Mouse (Mus musculus): ENCODE measurements at regions not wholly inside any gene's neighbourhood (a gene's known extent, or its start where the extent isn't known, plus 50 kb on each side); places are given as distances from the start of the nearest gene placed in this dataset.

- no peak for ATAC-seq
- Histone ChIP-seq H3K4me2 (ENCODE audit: low read depth, low read length) (no peak overlapping the region), H3K27me3 (replicated peaks; ENCODE audit: control insufficient read depth, insufficient read depth, low read length) (no peaks in the 10 kb centered on the region), H3K4me1 (ENCODE audit: control insufficient read depth, insufficient read depth, low read length) (no peaks in the 10 kb centered on the region), H3K9me3 (ENCODE audit: control insufficient read depth, low read length) (no peaks in the 10 kb centered on the region), H3K9ac (ENCODE audit: low read depth, low read length) (no peak overlapping the region), H3K36me3 (ENCODE audit: control insufficient read depth, insufficient read depth, low read length) (no peaks in the 10 kb centered on the region), H3K27ac (ENCODE audit: low read length) (no peak overlapping the region), H3K4me3 (ENCODE audit: low read length) (no peak overlapping the region)
- WGBS: 77% methylated on average over 6 of the region's 6 CpGs
Measured at GRCm38 (mm10) chr8:10708509-10708908, 299.7 kb downstream of the Irs2 start.

- Histone ChIP-seq H3K9ac (ENCODE audit: low read depth, low read length) (no peak overlapping the region), H3K9me3 (ENCODE audit: control insufficient read depth, low read length) (no peaks in the 10 kb centered on the region), H3K27me3 (replicated peaks; ENCODE audit: control insufficient read depth, insufficient read depth, low read length) (no peaks in the 10 kb centered on the region)
Measured at GRCm38 (mm10) chr8:10707122-10707521, 301.1 kb downstream of the Irs2 start.

GRCm38 (mm10) chr8:10705909-10706308, 302.3 kb downstream of the Irs2 start:
- no peaks in the 10 kb centered on the region for H3K9me3 ChIP-seq (ENCODE audit: control insufficient read depth, low read length)
- no peak for ATAC-seq
- H3K4me1 ChIP-seq (ENCODE audit: control insufficient read depth, insufficient read depth, low read length): no peaks in the 10 kb centered on the region
- 65% methylated on average over 7 of the region's 7 CpGs for WGBS
- H3K27me3 ChIP-seq (replicated peaks; ENCODE audit: control insufficient read depth, insufficient read depth, low read length): no peaks in the 10 kb centered on the region
- H3K4me2 ChIP-seq (ENCODE audit: low read depth, low read length): no peak overlapping the region
- no peak overlapping the region for H3K9ac ChIP-seq (ENCODE audit: low read depth, low read length)
- no peaks in the 10 kb centered on the region for H3K36me3 ChIP-seq (ENCODE audit: control insufficient read depth, insufficient read depth, low read length)
- no peak overlapping the region for H3K27ac ChIP-seq (ENCODE audit: low read length)
- no peak overlapping the region for H3K4me3 ChIP-seq (ENCODE audit: low read length)

More at GRCm38 (mm10) chr8:10707122-10707521, 301.1 kb downstream of the Irs2 start:
- H3K4me2 ChIP-seq (ENCODE audit: low read depth, low read length): no peak overlapping the region
- no peak overlapping the region for H3K27ac ChIP-seq (ENCODE audit: low read length)
- H3K4me3 ChIP-seq (ENCODE audit: low read length): no peak overlapping the region
- no peaks in the 10 kb centered on the region for H3K36me3 ChIP-seq (ENCODE audit: control insufficient read depth, insufficient read depth, low read length)
- ATAC-seq: no peak
- H3K4me1 ChIP-seq (ENCODE audit: control insufficient read depth, insufficient read depth, low read length): no peaks in the 10 kb centered on the region

GRCm38 (mm10) chr8:10702755-10703154, 305.5 kb downstream of the Irs2 start:
- Histone ChIP-seq H3K27me3 (replicated peaks; ENCODE audit: control insufficient read depth, insufficient read depth, low read length) (no peaks in the 10 kb centered on the region), H3K9me3 (ENCODE audit: control insufficient read depth, low read length) (no peaks in the 10 kb centered on the region), H3K27ac (ENCODE audit: low read length) (no peak overlapping the region), H3K4me2 (ENCODE audit: low read depth, low read length) (no peak overlapping the region), H3K4me1 (ENCODE audit: control insufficient read depth, insufficient read depth, low read length) (no peaks in the 10 kb centered on the region), H3K9ac (ENCODE audit: low read depth, low read length) (no peak overlapping the region), H3K36me3 (ENCODE audit: control insufficient read depth, insufficient read depth, low read length) (no peaks in the 10 kb centered on the region), H3K4me3 (ENCODE audit: low read length) (no peak overlapping the region)
- no peak for ATAC-seq
- WGBS: 92% methylated on average over 7 of the region's 7 CpGs

GRCm38 (mm10) chr8:10702248-10702647, 306.0 kb downstream of the Irs2 start:
- Histone ChIP-seq H3K27me3 (replicated peaks; ENCODE audit: control insufficient read depth, insufficient read depth, low read length) (no peaks in the 10 kb centered on the region), H3K36me3 (ENCODE audit: control insufficient read depth, insufficient read depth, low read length) (no peaks in the 10 kb centered on the region), H3K4me1 (ENCODE audit: control insufficient read depth, insufficient read depth, low read length) (no peaks in the 10 kb centered on the region), H3K27ac (ENCODE audit: low read length) (no peak overlapping the region), H3K9ac (ENCODE audit: low read depth, low read length) (no peak overlapping the region), H3K9me3 (ENCODE audit: control insufficient read depth, low read length) (no peaks in the 10 kb centered on the region), H3K4me2 (ENCODE audit: low read depth, low read length) (no peak overlapping the region), H3K4me3 (ENCODE audit: low read length) (no peak overlapping the region)
- 77% methylated on average over 10 of the region's 10 CpGs for WGBS
- ATAC-seq: no peak

GRCm38 (mm10) chr8:10701648-10702061, 306.6 kb downstream of the Irs2 start:
- no peaks in the 10 kb centered on the region for H3K4me1 ChIP-seq (ENCODE audit: control insufficient read depth, insufficient read depth, low read length)
- WGBS: 74% methylated on average over 4 of the region's 4 CpGs
- no peak overlapping the region for H3K27ac ChIP-seq (ENCODE audit: low read length)
- no peak for ATAC-seq
- H3K9ac ChIP-seq (ENCODE audit: low read depth, low read length): no peak overlapping the region
- no peak overlapping the region for H3K4me2 ChIP-seq (ENCODE audit: low read depth, low read length)
- H3K27me3 ChIP-seq (replicated peaks; ENCODE audit: control insufficient read depth, insufficient read depth, low read length): no peaks in the 10 kb centered on the region
- H3K36me3 ChIP-seq (ENCODE audit: control insufficient read depth, insufficient read depth, low read length): no peaks in the 10 kb centered on the region
- no peak overlapping the region for H3K4me3 ChIP-seq (ENCODE audit: low read length)
- no peaks in the 10 kb centered on the region for H3K9me3 ChIP-seq (ENCODE audit: control insufficient read depth, low read length)

- no peak overlapping the region for H3K4me2 ChIP-seq (ENCODE audit: low read depth, low read length)
- H3K27ac ChIP-seq (ENCODE audit: low read length): no peak overlapping the region
- no peaks in the 10 kb centered on the region for H3K9me3 ChIP-seq (ENCODE audit: control insufficient read depth, low read length)
- no peak overlapping the region for H3K9ac ChIP-seq (ENCODE audit: low read depth, low read length)
- WGBS: 76% methylated on average over 4 of the region's 4 CpGs
- no peaks in the 10 kb centered on the region for H3K36me3 ChIP-seq (ENCODE audit: control insufficient read depth, insufficient read depth, low read length)
- no peaks in the 10 kb centered on the region for H3K4me1 ChIP-seq (ENCODE audit: control insufficient read depth, insufficient read depth, low read length)
- H3K27me3 ChIP-seq (replicated peaks; ENCODE audit: control insufficient read depth, insufficient read depth, low read length): no peaks in the 10 kb centered on the region
- ATAC-seq: no peak
- no peak overlapping the region for H3K4me3 ChIP-seq (ENCODE audit: low read length)
Measured at GRCm38 (mm10) chr8:10701226-10701625, 307.0 kb downstream of the Irs2 start.

GRCm38 (mm10) chr8:10699669-10700068, 308.6 kb downstream of the Irs2 start:
- Histone ChIP-seq H3K27ac (ENCODE audit: low read length) (no peak overlapping the region), H3K4me2 (ENCODE audit: low read depth, low read length) (no peak overlapping the region), H3K4me1 (ENCODE audit: control insufficient read depth, insufficient read depth, low read length) (no peaks in the 10 kb centered on the region), H3K4me3 (ENCODE audit: low read length) (no peak overlapping the region), H3K9me3 (ENCODE audit: control insufficient read depth, low read length) (no peaks in the 10 kb centered on the region), H3K9ac (ENCODE audit: low read depth, low read length) (no peak overlapping the region), H3K36me3 (ENCODE audit: control insufficient read depth, insufficient read depth, low read length) (no peaks in the 10 kb centered on the region), H3K27me3 (replicated peaks; ENCODE audit: control insufficient read depth, insufficient read depth, low read length) (no peaks in the 10 kb centered on the region)
- ATAC-seq: no peak
- WGBS: 73% methylated on average over 9 of the region's 9 CpGs

- no peaks in the 10 kb centered on the region for H3K9me3 ChIP-seq (ENCODE audit: control insufficient read depth, low read length)
- no peaks in the 10 kb centered on the region for H3K4me1 ChIP-seq (ENCODE audit: control insufficient read depth, insufficient read depth, low read length)
- H3K9ac ChIP-seq (ENCODE audit: low read depth, low read length): no peak overlapping the region
- H3K36me3 ChIP-seq (ENCODE audit: control insufficient read depth, insufficient read depth, low read length): no peaks in the 10 kb centered on the region
- H3K27ac ChIP-seq (ENCODE audit: low read length): no peak overlapping the region
- H3K4me3 ChIP-seq (ENCODE audit: low read length): no peak overlapping the region
- no peaks in the 10 kb centered on the region for H3K27me3 ChIP-seq (replicated peaks; ENCODE audit: control insufficient read depth, insufficient read depth, low read length)
- WGBS: 82% methylated on average over 6 of the region's 6 CpGs
- no peak for ATAC-seq
- no peak overlapping the region for H3K4me2 ChIP-seq (ENCODE audit: low read depth, low read length)
Measured at GRCm38 (mm10) chr8:10695181-10695580, 313.1 kb downstream of the Irs2 start.

GRCm38 (mm10) chr8:10690659-10691058, 317.6 kb downstream of the Irs2 start:
- Histone ChIP-seq H3K4me3 (ENCODE audit: low read length) (no peak overlapping the region), H3K36me3 (ENCODE audit: control insufficient read depth, insufficient read depth, low read length) (no peaks in the 10 kb centered on the region)
- WGBS: 83% methylated on average over 1 of the region's 1 CpGs

More at GRCm38 (mm10) chr8:10690659-10691058, 317.6 kb downstream of the Irs2 start:
- no peak overlapping the region for H3K9ac ChIP-seq (ENCODE audit: low read depth, low read length)
- ATAC-seq: no peak
- no peaks in the 10 kb centered on the region for H3K27me3 ChIP-seq (replicated peaks; ENCODE audit: control insufficient read depth, insufficient read depth, low read length)
- no peak overlapping the region for H3K4me2 ChIP-seq (ENCODE audit: low read depth, low read length)
- no peak overlapping the region for H3K27ac ChIP-seq (ENCODE audit: low read length)
- peaks cover 4% of the 10 kb centered on the region; the same call in 1 of the 2 replicates for H3K4me1 ChIP-seq (ENCODE audit: control insufficient read depth, insufficient read depth, low read length)
- H3K9me3 ChIP-seq (ENCODE audit: control insufficient read depth, low read length): no peaks in the 10 kb centered on the region
